27 mouse cellular contexts compared by ENCODE assay signal in genomic region chr3:127863571-127863970, GRCm38 (mm10). TPM values are rescaled to one million over a fixed set of nuclear protein-coding genes. Genes with fewer than 3 reads are reported as not detected.
DNase-seq lines count a peak whose midpoint lies in the region; ATAC-seq and TF ChIP-seq lines count a peak whose summit lies in the region.
"Had no signal": no experiment of that assay in that cellular context is flagged by ENCODE, and none has a peak within 500 bp of the region (broad histone marks: within the 10 kb centered on the region; RNA-seq: fewer than 3 reads in every experiment).

No protein-coding gene starts in this region.

- H3K9me3 ChIP-seq in midbrain, postnatal 0 days (ENCODE audit: low read length): no peaks in the 10 kb centered on the region
- H3K9me3 ChIP-seq in midbrain, embryonic 10.5 days (replicated peaks): no peaks in the 10 kb centered on the region
- H3K9me3 ChIP-seq: forebrain, embryonic 13.5 days; hindbrain, embryonic 10.5 days; hindbrain, embryonic 15.5 days; limb, embryonic 13.5 days; liver, embryonic 13.5 days; neural tube, embryonic 12.5 days had no signal

- no peaks in the 10 kb centered on the region for H3K79me2 ChIP-seq in liver, adult 2 months (ENCODE audit: control insufficient read depth, insufficient read depth, low read length)

- WGBS in liver, adult 2 months: 66% methylated on average over 3 of the region's 3 CpGs
- 60% methylated on average over 3 of the region's 3 CpGs for WGBS in midbrain, postnatal 0 days
- WGBS in midbrain, embryonic 10.5 days: 82% methylated on average over 3 of the region's 3 CpGs

- ATAC-seq in CD4-positive, CD25-positive, alpha-beta regulatory T cell, adult 4 months: no peak
- no peak for ATAC-seq in midbrain, postnatal 0 days (ENCODE audit: low FRiP score)
- ATAC-seq: forebrain, embryonic 13.5 days; midbrain, embryonic 16.5 days had no signal

- no peaks in the 10 kb centered on the region for H3K36me3 ChIP-seq in liver, adult 2 months (ENCODE audit: control insufficient read depth, insufficient read depth, low read length)
- no peaks in the 10 kb centered on the region for H3K36me3 ChIP-seq in midbrain, postnatal 0 days (ENCODE audit: insufficient read depth, low read length)
- no peaks in the 10 kb centered on the region for H3K36me3 ChIP-seq in midbrain, embryonic 10.5 days
- H3K36me3 ChIP-seq: hindbrain, embryonic 10.5 days; hindbrain, embryonic 15.5 days; limb, embryonic 13.5 days; neural tube, embryonic 12.5 days had no signal

- no peak overlapping the region for H3K4me3 ChIP-seq in liver, adult 2 months (ENCODE audit: insufficient read depth, low read depth, low read length)
- no peak overlapping the region for H3K4me3 ChIP-seq in midbrain, postnatal 0 days (ENCODE audit: low read depth, low read length)
- no peak overlapping the region for H3K4me3 ChIP-seq in midbrain, embryonic 10.5 days
- H3K4me3 ChIP-seq: forebrain, embryonic 13.5 days; hindbrain, embryonic 10.5 days; hindbrain, embryonic 15.5 days; layer of hippocampus, adult 2 months; limb, embryonic 13.5 days; liver, embryonic 13.5 days; myocyte; neural tube, embryonic 12.5 days had no signal

- no peaks in the 10 kb centered on the region for H3K4me1 ChIP-seq in liver, adult 2 months (ENCODE audit: control insufficient read depth, insufficient read depth, low read length)
- H3K4me1 ChIP-seq in midbrain, postnatal 0 days (ENCODE audit: insufficient read depth, low read length): no peaks in the 10 kb centered on the region
- H3K4me1 ChIP-seq in midbrain, embryonic 10.5 days: peaks cover 16% of the 10 kb centered on the region; the same call in 1 of the 2 replicates
- H3K4me1 ChIP-seq: hindbrain, embryonic 15.5 days; limb, embryonic 13.5 days had no signal

- DNase-seq in CD4-positive, CD25-positive, alpha-beta regulatory T cell, adult 2 months (ENCODE audit: low read depth, low spot score): peak; percentile 15
- peak; percentile 20 for DNase-seq in liver, adult 2 months (ENCODE audit: extremely low read depth, low read depth, low spot score)
- DNase-seq in liver: no peak
- DNase-seq in midbrain, postnatal 0 days (ENCODE audit: low spot score): peak; percentile 16
- no peak for DNase-seq in midbrain, embryonic 10.5 days (ENCODE audit: low spot score)
- no peak for DNase-seq in layer of hippocampus, postnatal 36 days
- DNase-seq: adrenal gland, postnatal 25 days; cerebellum, adult 2 months; cerebellum, postnatal 14 days; heart, postnatal 14 days; kidney, adult 2 months; kidney, postnatal 36 days; liver, embryonic 13.5 days; lung, adult 2 months; right cerebral cortex, adult 18-20 months; spleen, adult 18-20 months; thymus, postnatal 14 days had no signal

- no peaks in the 10 kb centered on the region for H3K27me3 ChIP-seq in liver, adult 2 months (ENCODE audit: control insufficient read depth, insufficient read depth, low read length)
- H3K27me3 ChIP-seq in midbrain, postnatal 0 days (ENCODE audit: insufficient read depth, low read length): no peaks in the 10 kb centered on the region
- no peaks in the 10 kb centered on the region for H3K27me3 ChIP-seq in midbrain, embryonic 10.5 days (ENCODE audit: low read depth, poor library complexity, severe bottlenecking)
- H3K27me3 ChIP-seq: forebrain, embryonic 13.5 days; hindbrain, embryonic 15.5 days; limb, embryonic 13.5 days; liver, embryonic 13.5 days; neural tube, embryonic 12.5 days had no signal

- no peak overlapping the region for H3K9ac ChIP-seq in liver, adult 2 months (ENCODE audit: low read depth, low read length)
- H3K9ac ChIP-seq in midbrain, postnatal 0 days (replicated peaks; ENCODE audit: low read length, poor library complexity, severe bottlenecking): no peak overlapping the region
- H3K9ac ChIP-seq: forebrain, embryonic 13.5 days; hindbrain, embryonic 15.5 days; limb, embryonic 13.5 days; liver, embryonic 13.5 days; neural tube, embryonic 12.5 days had no signal

- no peak for TF ChIP-seq POLR2A in liver, adult 2 months (IDR thresholded peaks at IDR 0.05; ENCODE audit: extremely low read depth, insufficient read depth, low read length)

- H3K27ac ChIP-seq in liver, adult 2 months (replicated peaks; ENCODE audit: insufficient read depth, low read depth, low read length): no peak overlapping the region
- H3K27ac ChIP-seq in midbrain, postnatal 0 days (ENCODE audit: low read depth, low read length): no peak overlapping the region
- no peak overlapping the region for H3K27ac ChIP-seq in midbrain, embryonic 10.5 days (replicated peaks)
- H3K27ac ChIP-seq: forebrain, embryonic 13.5 days; hindbrain, embryonic 10.5 days; hindbrain, embryonic 15.5 days; layer of hippocampus, adult 2 months; limb, embryonic 13.5 days; liver, embryonic 13.5 days; macrophage; neural tube, embryonic 12.5 days had no signal

- H3K4me2 ChIP-seq in midbrain, postnatal 0 days (ENCODE audit: low read depth, low read length, poor library complexity, severe bottlenecking): no peak overlapping the region
- H3K4me2 ChIP-seq: forebrain, embryonic 13.5 days; hindbrain, embryonic 15.5 days; limb, embryonic 13.5 days; liver, embryonic 13.5 days; neural tube, embryonic 12.5 days had no signal

- TF ChIP-seq CTCF in liver, adult 2 months (IDR thresholded peaks at IDR 0.05; ENCODE audit: low read depth, low read length): no peak
- no peak for TF ChIP-seq CTCF in midbrain, postnatal 0 days (IDR thresholded peaks at IDR 0.05)

RNA-seq across cellular contexts. Expression of gene Ap1ar, which starts 26.2 kb away (rescaled TPM):
- 10 to 100 TPM; 22.0 to 42.2 TPM for polyA plus RNA-seq in CD4-positive, CD25-positive, alpha-beta regulatory T cell, adult 4 months (2017; shearing (Covaris generic))
- 20.6 and 21.1 TPM in 2 replicates for total RNA-seq in liver, adult 2 months (2014; rRNA removed)
- polyA plus RNA-seq in liver, adult 2 months (2012; rRNA removed): 10.0 and 21.4 TPM in 2 replicates
- 111 and 119 TPM in 2 replicates for total RNA-seq in midbrain, postnatal 0 days (2014; rRNA removed)
- polyA plus RNA-seq in midbrain, postnatal 0 days (2015; fragmentation: Nextera tagmentation; extraction: Ambion mirVana): 71.2 and 78.6 TPM in 2 replicates
- 54.6 and 54.8 TPM in 2 replicates for polyA plus RNA-seq in midbrain, embryonic 10.5 days (2016; fragmentation: Nextera tagmentation; extraction: Ambion mirVana)
- 10 to 100 TPM; 77.7 to 81.5 TPM for total RNA-seq in layer of hippocampus, postnatal 36 days (2021)

RNA-seq across cellular contexts. Expression of gene Fam241a, which starts 32.6 kb away (rescaled TPM):
- polyA plus RNA-seq in CD4-positive, CD25-positive, alpha-beta regulatory T cell, adult 4 months (2017; shearing (Covaris generic)): 1 to 10 TPM; 6.3 to 7.5 TPM
- total RNA-seq in liver, adult 2 months (2014; rRNA removed): 3.2 and 3.3 TPM in 2 replicates
- polyA plus RNA-seq in liver, adult 2 months (2012; rRNA removed): 1.1 and 1.2 TPM in 2 replicates
- total RNA-seq in midbrain, postnatal 0 days (2014; rRNA removed): 4.7 and 8.7 TPM in 2 replicates
- 6.6 and 7.9 TPM in 2 replicates for polyA plus RNA-seq in midbrain, postnatal 0 days (2015; fragmentation: Nextera tagmentation; extraction: Ambion mirVana)
- polyA plus RNA-seq in midbrain, embryonic 10.5 days (2016; fragmentation: Nextera tagmentation; extraction: Ambion mirVana): 2.5 TPM in 2 replicates
- total RNA-seq in layer of hippocampus, postnatal 36 days (2021): 1 to 10 TPM; 2.6 to 3.1 TPM

Comparison
In these comparisons a context has a peak if more than half of its experiments do, and no peak if none do; other contexts are left out.
1. DNase-seq: peak in CD4-positive, CD25-positive, alpha-beta regulatory T cell, adult 2 months (single experiment), liver, adult 2 months (single experiment) and midbrain, postnatal 0 days (single experiment); none in liver (single experiment), midbrain, embryonic 10.5 days (single experiment) and layer of hippocampus, postnatal 36 days (0 of 2).